Mouse (Mus musculus) CH12.LX (cell line): ENCODE measurements around the gene Maf. TPM values are rescaled to one million over a fixed set of nuclear protein-coding genes. Genes with fewer than 3 reads are reported as not detected.

Source experiments
- DNase-seq: peaks from one replicate; pipeline ENCODE4 v3.0.0-alpha.2; 2013; ENCODE audit errors: extremely low read depth
- H3K27ac ChIP-seq: 2 replicates; pipeline ENCODE4 v1.5.1; 2012; ENCODE audit warnings: low read depth, mild to moderate bottlenecking, control low read depth, moderate library complexity; ENCODE audit not compliant: insufficient read depth
- H3K27me3 ChIP-seq: replicated peaks from 2 replicates; pipeline ENCODE3; 2012; ENCODE audit warnings: inconsistent platforms
- H3K36me3 ChIP-seq, 2 experiments: replicated peaks in 1 of 2; 2 replicates each; pipeline versions ENCODE3 to v1.6.1; 2012; ENCODE audit warnings: inconsistent platforms in 1 of 2, low read length in 1 of 2, mild to moderate bottlenecking in 1 of 2, mixed read lengths in 1 of 2, moderate library complexity in 1 of 2; ENCODE audit not compliant: control insufficient read depth in 1 of 2, insufficient read depth in 1 of 2
- H3K4me1 ChIP-seq, 2 experiments: 2 replicates each; pipeline ENCODE4 v1.6.1; 2012; ENCODE audit warnings: inconsistent platforms in 1 of 2, moderate library complexity in 1 of 2; ENCODE audit not compliant: insufficient read depth in 2 of 2, control insufficient read depth in 1 of 2
- H3K4me2 ChIP-seq: 2 replicates; pipeline ENCODE4 v1.6.1; 2012; ENCODE audit warnings: low read depth, mild to moderate bottlenecking, control low read depth; ENCODE audit not compliant: poor library complexity, insufficient read depth, severe bottlenecking
- H3K4me3 ChIP-seq, 3 experiments: fragments of 150-350 bp in 1 of 3; sonication (generic) in 1 of 3; replicated peaks in 1 of 3; 2 replicates each; pipeline versions ENCODE3 to v1.5.1; 2011 to 2012; ENCODE audit warnings: low read depth in 2 of 3, low read length in 2 of 3, mild to moderate bottlenecking in 2 of 3, moderate library complexity in 2 of 3, control low read depth in 1 of 3, improper control_type of control experiment in 1 of 3, inconsistent platforms in 1 of 3, mixed read lengths in 1 of 3; ENCODE audit not compliant: poor library complexity in 1 of 3
- H3K79me2 ChIP-seq: replicated peaks from 2 replicates; pipeline ENCODE4 v1.6.1; 2012; ENCODE audit warnings: mild to moderate bottlenecking, moderate library complexity; ENCODE audit not compliant: control insufficient read depth, poor library complexity, insufficient read depth, severe bottlenecking; ENCODE audit errors: extremely low read depth
- H3K9ac ChIP-seq: 2 replicates; pipeline ENCODE4 v1.6.1; 2012; ENCODE audit warnings: low read depth, mild to moderate bottlenecking, control low read depth, moderate library complexity; ENCODE audit not compliant: insufficient read depth
- H3K9me3 ChIP-seq: replicated peaks from 2 replicates; pipeline ENCODE3; 2012; ENCODE audit warnings: low read length, inconsistent platforms, mixed read lengths
- BHLHE40 ChIP-seq: IDR thresholded peaks from 2 replicates; pipeline ENCODE4 v1.6.1; 2011; ENCODE audit warnings: mild to moderate bottlenecking, low read depth, low read length, improper control_type of control experiment
- CHD2 ChIP-seq: IDR thresholded peaks from 2 replicates; pipeline ENCODE4 v1.6.1; 2011; ENCODE audit warnings: low read length, improper control_type of control experiment
- ELF1 ChIP-seq: IDR thresholded peaks from 2 replicates; pipeline ENCODE4 v1.6.1; 2014; ENCODE audit warnings: low read depth, mild to moderate bottlenecking, inconsistent platforms, low read length, improper control_type of control experiment
- HCFC1 ChIP-seq: IDR thresholded peaks from 2 replicates; pipeline ENCODE4 v1.6.1; 2012; ENCODE audit warnings: low read depth, mild to moderate bottlenecking, inconsistent platforms, low read length, improper control_type of control experiment
- IRF4 ChIP-seq: IDR thresholded peaks from 2 replicates; pipeline ENCODE4 v1.6.1; 2014; ENCODE audit warnings: low read depth, mild to moderate bottlenecking, inconsistent platforms, low read length, improper control_type of control experiment
- JUN ChIP-seq: IDR thresholded peaks from 2 replicates; pipeline ENCODE4 v1.6.1; 2011; ENCODE audit warnings: low read depth, mild to moderate bottlenecking, low read length, improper control_type of control experiment, moderate library complexity; ENCODE audit not compliant: insufficient read depth
- KAT2A ChIP-seq: IDR thresholded peaks from 2 replicates; pipeline ENCODE4 v1.6.1; 2012; ENCODE audit warnings: low read length, improper control_type of control experiment, inconsistent platforms; ENCODE audit not compliant: insufficient replicate concordance
- MAX ChIP-seq: IDR thresholded peaks from 2 replicates; pipeline ENCODE4 v1.6.1; 2011; ENCODE audit warnings: low read length, improper control_type of control experiment
- NELFE ChIP-seq: IDR thresholded peaks from 2 replicates; pipeline ENCODE4 v1.6.1; 2011; ENCODE audit warnings: low read depth, low read length, improper control_type of control experiment
- PAX5 ChIP-seq: IDR thresholded peaks from 2 replicates; pipeline ENCODE4 v1.6.1; 2012; ENCODE audit warnings: low read length, inconsistent platforms, mixed read lengths
- POLR2A ChIP-seq: IDR thresholded peaks from 2 replicates; pipeline ENCODE4 v1.6.1; 2011; ENCODE audit warnings: low read depth, mild to moderate bottlenecking, improper control_type of control experiment, low read length
- POLR2AphosphoS2 ChIP-seq: IDR thresholded peaks from 2 replicates; pipeline ENCODE4 v1.6.1; 2011; ENCODE audit warnings: low read depth, low read length, improper control_type of control experiment
- RAD21 ChIP-seq: IDR thresholded peaks from 2 replicates; pipeline ENCODE4 v1.6.1; 2011; ENCODE audit warnings: low read depth, mild to moderate bottlenecking, low read length, improper control_type of control experiment, moderate library complexity
- TBP ChIP-seq: conservative IDR thresholded peaks from 2 replicates; pipeline ENCODE4 v1.6.1; 2011; ENCODE audit warnings: low read depth, low read length, improper control_type of control experiment
- TCF12 ChIP-seq: IDR thresholded peaks from 2 replicates; pipeline ENCODE4 v1.6.1; 2014; ENCODE audit warnings: low read depth, mild to moderate bottlenecking, inconsistent platforms, low read length, improper control_type of control experiment
- ZC3H11A ChIP-seq: IDR thresholded peaks from 2 replicates; pipeline ENCODE4 v1.6.1; 2012; ENCODE audit warnings: low read depth, mild to moderate bottlenecking, inconsistent platforms, low read length, improper control_type of control experiment
- ZKSCAN1 ChIP-seq: IDR thresholded peaks from 2 replicates; pipeline ENCODE4 v1.6.1; 2012; ENCODE audit warnings: low read depth, inconsistent platforms, low read length, improper control_type of control experiment, borderline replicate concordance
- ZNF384 ChIP-seq: IDR thresholded peaks from 2 replicates; pipeline ENCODE4 v1.6.1; 2012; ENCODE audit warnings: low read depth, low read length, improper control_type of control experiment, inconsistent platforms
- dilution Hi-C: fragments of 300-500 bp; cut with MboI; formaldehyde crosslinking; loops from 2 replicates; pipeline ENCODE4 v1.14.3; 2020; ENCODE audit warnings: low sequenced_read_pairs; ENCODE audit not compliant: extremely low pct_unique_long_range_greater_than_20kb, extremely low pct_ligation_motif_present
- in situ Hi-C: fragments of 300-500 bp; cut with MboI; formaldehyde crosslinking; loops from 3 replicates; pipeline ENCODE4 v1.14.3; 2019; ENCODE audit warnings: low sequenced_read_pairs, low pct_ligation_motif_present, low pct_unique_long_range_greater_than_20kb, mixed read lengths
- polyA plus RNA-seq: library from polyadenylated mRNA; unstranded; fragments of >175 nt; gene quantifications from 2 replicates; pipeline ENCODE4 v1.2.1, GENCODE M21; 2012; ENCODE audit warnings: low read depth; ENCODE audit not compliant: insufficient read length
- total RNA-seq, 2 experiments: library from RNA; depleted of rRNA; stranded (reverse); fragments of 300-350 nt in 1 of 2; fragments of >200 nt in 1 of 2; gene quantifications; 2 replicates each; pipeline ENCODE4 v1.2.3; 2012 to 2014

Maf gene
- total RNA-seq (2012; rRNA removed), result not detected in 2 replicates
- not detected in 2 replicates for total RNA-seq (2014; rRNA removed)
- not detected in 2 replicates for polyA plus RNA-seq

DNA sequence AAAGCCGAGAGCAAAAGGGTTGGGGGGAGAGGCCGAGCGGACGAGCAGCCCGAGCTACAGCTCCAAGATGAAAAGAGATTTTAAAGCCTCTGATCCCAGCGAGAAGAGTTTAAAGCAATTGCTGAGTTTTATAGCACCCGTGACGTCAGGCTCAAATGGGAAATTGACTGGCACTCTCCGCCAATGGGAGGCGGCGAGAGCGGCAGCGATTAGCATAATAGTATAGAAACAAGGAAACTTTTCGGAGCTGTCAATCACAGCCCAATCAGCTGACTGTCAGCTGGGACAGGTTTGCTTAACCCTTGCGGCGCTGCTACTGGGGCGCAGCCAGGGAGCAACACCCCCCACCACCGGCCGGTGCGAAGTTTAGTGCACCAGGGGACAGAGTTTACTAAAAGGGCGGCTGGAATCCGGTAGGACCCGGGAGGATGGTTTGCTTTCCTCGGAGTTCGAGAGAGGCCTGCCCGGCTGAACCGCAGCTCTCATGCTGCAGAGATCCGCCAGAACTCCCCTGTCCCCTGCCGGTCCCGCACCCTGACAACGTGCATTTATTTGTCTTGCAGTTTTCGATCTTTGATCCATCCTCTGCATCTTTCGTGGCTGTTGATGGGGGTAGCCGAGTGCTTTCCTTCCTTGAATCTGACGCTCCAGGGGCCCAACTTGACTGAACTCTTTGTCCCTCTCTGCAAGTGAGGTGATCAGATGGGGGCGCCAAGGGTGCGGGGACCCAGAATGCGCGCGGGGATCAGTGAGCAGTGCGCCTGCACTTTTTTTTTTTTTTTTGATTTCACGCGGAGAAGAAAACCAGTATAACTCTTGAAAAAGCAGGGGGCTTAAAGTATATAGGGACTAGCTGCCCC is at the start of gene Maf:
Gene Maf, minus strand, starts transcription at position 64 of the 860 bp plus-strand sequence.
- Histone ChIP-seq H3K27me3 (peaks cover 19% of the 10 kb centered on the region), H3K27ac (no peak within 1 kb of the TSS)
- dilution Hi-C loops, result no loop called here

DNA sequence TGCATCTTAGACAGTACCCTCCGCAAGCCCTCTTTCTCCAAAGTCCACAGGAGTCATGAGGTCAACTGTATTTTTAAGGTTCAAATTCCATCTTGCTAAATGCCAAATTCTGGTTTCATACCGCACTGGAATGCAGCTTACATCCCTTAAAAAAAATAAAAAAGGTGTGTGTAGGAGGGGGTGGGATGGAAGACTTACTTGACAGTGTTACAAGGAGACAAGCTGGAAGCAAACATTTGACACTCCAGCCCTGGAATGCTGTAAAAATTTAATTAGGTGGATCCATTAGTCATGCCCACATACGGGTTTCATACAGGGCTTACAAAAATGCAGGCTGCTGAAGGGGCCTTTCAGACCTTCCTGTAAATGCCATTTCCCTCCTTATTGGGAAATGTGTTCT is 49.4 kb upstream of the Maf start:
- DNase-seq, result no peak
- Histone ChIP-seq H3K79me2 (no peaks in the 10 kb centered on the region), H3K36me3 (no peaks in the 10 kb centered on the region), H3K27me3 (peaks cover 16% of the 10 kb centered on the region), H3K4me1 (no peaks in the 10 kb centered on the region), H3K9me3 (peaks cover 16% of the 10 kb centered on the region), H3K27ac (no peak overlapping the region), H3K4me3 (no peak overlapping the region), H3K4me2 (no peak overlapping the region), H3K9ac (no peak overlapping the region)
- dilution Hi-C loops, result no loop called here
- in situ Hi-C loops, result no loop called here
- TF ChIP-seq RAD21 (no peak), POLR2A (no peak), POLR2AphosphoS2 (no peak), ZKSCAN1 (no peak), ELF1 (no peak), NELFE (no peak), CHD2 (no peak), BHLHE40 (no peak), TBP (no peak), JUN (no peak), KAT2A (no peak), TCF12 (no peak)

More for the DNA sequence above, at the start of gene Maf:
- H3K4me1 ChIP-seq, result no peaks in the 10 kb centered on the region
- no peaks in the 10 kb centered on the region for H3K36me3 ChIP-seq
- H3K4me3 ChIP-seq, result no peak within 1 kb of the TSS
- DNase-seq, result no peak
- in situ Hi-C loops, result loop anchor here (25.0 kb wide), 1 partner anchor 621 kb away; no protein-coding TSS in a partner anchor
- H3K9ac ChIP-seq, result no peak within 1 kb of the TSS
- no peaks in the 10 kb centered on the region for H3K79me2 ChIP-seq
- H3K4me2 ChIP-seq, result no peak within 1 kb of the TSS
- TF ChIP-seq ELF1 (no peak), MAX (no peak), TBP (no peak), ZNF384 (no peak), NELFE (no peak), RAD21 (no peak), HCFC1 (no peak), KAT2A (no peak), BHLHE40 (no peak), ZKSCAN1 (no peak), PAX5 (no peak), POLR2A (no peak), TCF12 (no peak), ZC3H11A (no peak), IRF4 (no peak)
- peaks cover 21% of the 10 kb centered on the region for H3K9me3 ChIP-seq
